Mouse (Mus musculus): ENCODE results near the gene Irx3.

The Irx3 gene

GRCm38 (mm10) chr8:91801839-91802238 is at the start of gene Irx3:
Irx3 (minus strand) TSS chr8:91802067.
- no peak for TF ChIP-seq GATA4 (IDR thresholded peaks at IDR 0.05; ENCODE audit: insufficient replicate concordance, low read length)

DNA sequence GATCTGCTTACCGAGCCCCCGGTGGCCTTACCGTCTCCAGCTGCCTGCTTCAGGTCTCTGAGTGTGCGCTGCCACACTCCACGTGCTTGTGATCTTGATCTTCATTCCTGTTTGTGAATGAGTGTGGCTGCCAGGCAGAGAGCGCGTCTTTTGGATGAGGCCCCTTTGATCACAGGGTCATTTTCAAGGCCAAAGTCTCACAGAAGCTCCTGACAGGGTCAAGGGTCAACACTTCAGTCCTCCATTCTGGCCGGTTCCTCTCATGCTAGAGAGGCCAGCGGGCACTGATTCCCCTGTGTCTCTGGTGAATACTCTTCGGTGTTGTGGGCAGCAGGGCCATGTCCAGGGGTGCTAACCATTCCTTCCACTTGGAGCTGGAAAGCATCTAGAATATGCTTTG is 49.5 kb upstream of the Irx3 start:
- TF ChIP-seq GATA4 (IDR thresholded peaks at IDR 0.05; ENCODE audit: insufficient replicate concordance, low read length) = no peak

DNA sequence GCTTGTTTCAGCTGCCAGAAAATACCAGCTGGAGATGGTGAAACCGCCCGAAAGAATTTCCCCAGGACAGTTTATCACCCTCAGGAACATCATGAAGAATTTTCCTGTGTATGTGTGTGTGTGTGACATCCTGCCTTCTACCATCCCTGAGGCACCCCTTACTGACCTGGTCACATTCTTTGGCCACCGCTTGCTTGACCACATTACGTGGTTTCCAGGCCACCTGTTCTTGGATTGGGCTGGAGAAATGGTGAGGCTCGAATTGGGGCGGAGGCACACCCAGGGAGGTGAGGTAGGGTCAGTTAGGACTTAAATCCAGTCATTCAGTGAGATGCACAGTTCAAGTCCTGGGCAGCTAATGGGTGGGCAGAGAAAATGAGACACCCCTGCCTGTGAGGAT is 48.1 kb upstream of the Irx3 start:
- no peak for TF ChIP-seq GATA4 (IDR thresholded peaks at IDR 0.05; ENCODE audit: insufficient replicate concordance, low read length)

DNA sequence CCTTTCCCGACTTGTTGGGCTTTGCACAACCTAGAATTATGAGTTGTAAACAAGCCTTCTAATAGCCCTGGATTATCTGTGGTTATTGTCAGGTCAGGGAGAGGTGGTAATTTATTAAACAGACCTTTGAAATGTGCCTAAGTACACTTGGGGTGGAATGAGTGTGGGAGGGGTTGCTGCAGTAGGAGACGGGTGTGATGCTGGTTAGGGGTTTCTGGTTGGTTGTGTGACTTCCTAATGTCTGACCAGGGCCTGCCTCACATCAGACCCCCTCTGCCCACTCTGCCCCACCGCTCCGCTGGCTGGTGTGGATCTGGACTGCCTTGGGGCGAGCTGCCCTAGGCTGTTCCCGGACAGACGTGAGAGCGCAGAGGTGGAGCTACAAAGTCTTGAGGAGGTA is 47.7 kb upstream of the Irx3 start:
- TF ChIP-seq GATA4 (IDR thresholded peaks at IDR 0.05; ENCODE audit: insufficient replicate concordance, low read length) = no peak

- no peak for TF ChIP-seq GATA4 (IDR thresholded peaks at IDR 0.05; ENCODE audit: insufficient replicate concordance, low read length)
These were observed 43.8 kb upstream of the Irx3 start for GRCm38 (mm10) chr8:91845641-91846040.

DNA sequence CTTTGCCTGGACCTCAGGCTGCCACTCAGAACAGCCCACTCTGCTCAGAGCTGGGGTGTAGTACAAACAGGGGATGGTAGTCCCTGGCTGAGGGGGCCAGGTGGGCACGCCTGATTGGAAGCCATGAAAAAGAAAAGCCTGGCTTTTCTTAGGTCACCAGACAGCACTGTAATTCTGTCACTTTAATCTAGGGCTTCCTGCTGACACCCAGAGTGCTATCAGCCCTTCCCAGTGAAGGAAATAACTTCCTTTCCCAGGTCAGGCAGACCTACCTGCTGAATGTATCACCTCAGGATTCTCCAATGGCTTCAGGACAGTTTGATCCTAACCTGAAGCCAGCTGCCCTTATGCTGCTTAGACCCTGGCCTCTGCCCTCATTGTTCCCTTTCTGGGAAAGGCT is 35.3 kb upstream of the Irx3 start:
- TF ChIP-seq GATA4 (IDR thresholded peaks at IDR 0.05; ENCODE audit: insufficient replicate concordance, low read length) = no peak

GRCm38 (mm10) chr8:91836685-91837084 is 34.8 kb upstream of the Irx3 start:
- no peak for TF ChIP-seq GATA4 (IDR thresholded peaks at IDR 0.05; ENCODE audit: insufficient replicate concordance, low read length)

DNA sequence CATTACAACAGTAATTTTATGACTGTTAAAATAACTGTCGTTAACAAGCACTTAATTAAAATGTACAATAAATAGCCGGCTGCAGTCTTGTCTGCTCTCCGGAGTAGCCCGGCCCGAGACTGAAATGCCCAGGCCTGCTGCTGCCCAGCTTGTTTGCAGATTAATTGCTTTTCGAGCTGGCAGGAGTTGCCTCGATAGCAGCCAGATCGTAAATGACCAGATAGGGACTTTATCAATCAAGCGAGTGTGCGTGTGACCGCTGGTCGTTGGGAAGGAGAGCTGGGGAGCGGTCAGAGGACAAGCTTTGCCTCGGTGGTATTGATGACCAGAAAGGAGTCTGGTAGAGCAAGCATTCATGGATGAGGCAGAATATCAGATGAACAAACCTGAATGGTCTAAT is 25.8 kb upstream of the Irx3 start:
- no peak for TF ChIP-seq GATA4 (IDR thresholded peaks at IDR 0.05; ENCODE audit: insufficient replicate concordance, low read length)

- TF ChIP-seq GATA4 (IDR thresholded peaks at IDR 0.05; ENCODE audit: insufficient replicate concordance, low read length) = no peak
These were observed 25.3 kb upstream of the Irx3 start for GRCm38 (mm10) chr8:91827192-91827591.

DNA sequence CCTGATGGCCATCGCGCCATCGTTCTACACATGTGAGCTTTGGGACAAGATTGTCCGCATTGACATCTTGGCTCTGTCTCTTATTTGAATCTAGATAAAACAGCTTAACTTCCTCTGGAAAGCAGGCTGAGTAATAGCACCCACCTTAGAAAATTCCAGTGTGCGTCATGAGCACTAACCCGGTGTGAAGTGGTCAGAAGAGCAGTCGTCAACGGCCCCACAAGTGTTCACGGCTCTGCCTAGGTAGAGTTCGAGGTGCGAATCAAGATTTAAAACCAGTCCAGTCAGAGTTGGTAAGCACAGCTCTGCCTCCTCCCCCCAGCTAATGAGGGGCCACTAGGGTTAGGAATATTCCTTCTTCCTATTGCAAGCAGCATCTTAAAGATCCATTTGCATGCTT is 21.5 kb upstream of the Irx3 start:
- no peak for TF ChIP-seq GATA4 (IDR thresholded peaks at IDR 0.05; ENCODE audit: insufficient replicate concordance, low read length)

GRCm38 (mm10) chr8:91822746-91823145 is 20.9 kb upstream of the Irx3 start:
- no peak for TF ChIP-seq GATA4 (IDR thresholded peaks at IDR 0.05; ENCODE audit: insufficient replicate concordance, low read length)

DNA sequence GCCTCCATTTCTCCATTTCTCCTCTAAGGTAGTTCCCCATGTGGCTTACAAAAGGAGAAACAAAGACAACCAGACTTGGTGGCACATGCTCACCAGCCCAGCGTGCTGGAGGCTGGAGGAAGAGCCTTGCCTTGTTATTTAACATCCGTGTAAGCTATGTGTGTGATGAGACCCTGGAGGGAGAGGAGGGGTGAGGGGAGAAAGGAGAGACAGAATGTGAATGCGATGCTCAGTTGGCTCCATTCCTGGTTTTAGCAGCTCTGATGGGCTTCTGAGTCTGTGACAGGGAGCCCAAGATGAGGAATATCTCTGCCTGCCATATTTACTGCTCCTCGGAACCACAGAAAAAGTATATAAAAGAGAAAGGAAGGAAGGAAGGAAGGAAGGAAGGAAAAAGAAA is 20.1 kb upstream of the Irx3 start:
- TF ChIP-seq GATA4 (IDR thresholded peaks at IDR 0.05; ENCODE audit: insufficient replicate concordance, low read length) = no peak

GRCm38 (mm10) chr8:91819778-91820177 is 17.9 kb upstream of the Irx3 start:
- TF ChIP-seq GATA4 (IDR thresholded peaks at IDR 0.05; ENCODE audit: insufficient replicate concordance, low read length) = no peak

DNA sequence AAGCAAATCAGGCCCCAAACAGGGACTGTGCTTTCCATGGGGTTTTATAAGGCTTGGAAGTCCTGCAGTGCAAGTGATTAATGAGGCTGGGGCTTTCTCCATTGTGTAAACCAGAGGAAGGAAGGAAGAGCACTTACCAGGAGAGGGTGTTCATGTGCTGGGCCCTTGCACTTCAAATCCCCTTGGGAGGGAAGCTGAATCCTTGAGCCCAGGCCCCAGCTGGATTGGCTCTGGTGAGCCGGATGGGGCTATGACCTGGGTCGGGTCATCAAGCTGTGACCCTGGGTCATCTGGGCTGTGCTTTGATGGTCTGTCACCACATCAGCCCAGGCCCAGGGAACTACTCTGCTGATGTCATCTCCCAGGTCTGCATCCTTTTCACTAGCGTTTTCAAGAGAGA is 16.9 kb upstream of the Irx3 start:
- TF ChIP-seq GATA4 (IDR thresholded peaks at IDR 0.05; ENCODE audit: insufficient replicate concordance, low read length) = no peak

- TF ChIP-seq GATA4 (IDR thresholded peaks at IDR 0.05; ENCODE audit: insufficient replicate concordance, low read length) = no peak
These were observed 12.2 kb upstream of the Irx3 start for GRCm38 (mm10) chr8:91814106-91814505.

DNA sequence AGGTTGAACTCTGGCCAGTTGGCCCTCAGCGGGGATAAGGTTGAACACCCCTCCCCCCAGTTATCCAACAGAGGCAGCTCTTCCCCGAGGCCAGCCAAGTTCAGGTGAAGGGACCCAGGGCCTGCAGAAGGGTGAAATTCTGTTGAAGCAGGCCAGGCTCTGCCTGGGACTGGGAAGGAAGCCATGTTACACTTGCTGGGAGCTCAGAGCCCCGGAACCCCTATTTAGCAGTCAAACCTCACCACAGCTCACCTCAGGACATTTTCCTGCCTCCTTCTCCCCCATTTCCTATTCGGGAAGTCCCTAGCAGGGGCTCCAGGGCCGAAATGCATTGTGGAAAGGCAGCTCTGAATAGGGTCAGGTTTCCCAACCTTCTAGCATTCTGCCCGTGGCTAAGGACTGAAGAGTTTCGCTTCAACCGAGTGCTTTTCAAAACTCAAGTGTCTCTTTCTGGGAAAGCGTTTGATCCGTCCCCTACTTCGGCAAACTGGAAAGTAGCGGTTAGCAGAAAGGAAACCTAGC is 4.9 kb upstream of the Irx3 start:
- TF ChIP-seq GATA4 (IDR thresholded peaks at IDR 0.05; ENCODE audit: insufficient replicate concordance, low read length) = no peak

GRCm38 (mm10) chr8:91806084-91806719 is 4.3 kb upstream of the Irx3 start:
- no peak for TF ChIP-seq GATA4 (IDR thresholded peaks at IDR 0.05; ENCODE audit: insufficient replicate concordance, low read length)
